Mouse (Mus musculus): ENCODE measurements at regions not wholly inside any gene's neighbourhood (a gene's known extent, or its start where the extent isn't known, plus 50 kb on each side); places are given as distances from the start of the nearest gene placed in this dataset.

DNA sequence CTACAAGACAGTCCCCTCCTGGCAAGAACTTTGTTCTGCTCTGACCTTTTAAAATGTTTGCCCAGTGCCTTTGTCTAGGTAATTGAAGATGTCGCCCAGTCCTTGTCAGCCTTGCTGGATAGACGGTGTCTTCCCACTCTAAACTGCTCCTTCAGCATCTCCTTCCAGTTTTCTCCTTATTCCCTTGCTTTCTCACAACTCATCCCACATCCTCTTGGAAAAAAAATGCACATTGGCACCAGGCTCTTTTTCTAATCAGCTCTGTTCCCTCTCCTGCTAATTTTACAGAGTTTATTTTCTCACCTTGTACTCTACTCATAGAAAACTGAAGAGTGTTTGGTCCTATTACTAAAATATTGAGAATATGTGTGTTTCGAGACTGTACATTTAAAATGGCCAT lies 466.3 kb downstream of the Lmo4 start:
- DNase-seq (ENCODE audit: low read depth in 3 of 3, low spot score in 3 of 3) (no peak), ATAC-seq (ENCODE audit: insufficient read depth) (no peak)
- H3K27ac ChIP-seq: no peak overlapping the region
- no peak overlapping the region for H3K4me2 ChIP-seq (ENCODE audit: low read depth)
- H3K4me1 ChIP-seq (replicated peaks; ENCODE audit: control insufficient read depth in 2 of 2, insufficient read depth in 2 of 2, low read length in 1 of 2): no peaks in the 10 kb centered on the region
- H3K9me3 ChIP-seq (ENCODE audit: control insufficient read depth, low read length): no peaks in the 10 kb centered on the region
- no peak overlapping the region for H3K4me3 ChIP-seq (ENCODE audit: insufficient read depth in 1 of 2, low read depth in 2 of 2, low read length in 2 of 2)
- no peaks in the 10 kb centered on the region for H3K36me3 ChIP-seq (replicated peaks; ENCODE audit: control insufficient read depth, insufficient read depth, low read depth)
- WGBS (ENCODE audit: insufficient replicate concordance): 52% methylated on average over 3 of the region's 3 CpGs
- no peak overlapping the region for H3K9ac ChIP-seq (replicated peaks)
- TF ChIP-seq CTCF (IDR thresholded peaks at IDR 0.05; ENCODE audit: low read depth) (no peak), EP300 (IDR thresholded peaks at IDR 0.05; ENCODE audit: low read depth) (no peak)
- H3K27me3 ChIP-seq (ENCODE audit: control insufficient read depth, insufficient read depth, low read length): no peaks in the 10 kb centered on the region

DNA sequence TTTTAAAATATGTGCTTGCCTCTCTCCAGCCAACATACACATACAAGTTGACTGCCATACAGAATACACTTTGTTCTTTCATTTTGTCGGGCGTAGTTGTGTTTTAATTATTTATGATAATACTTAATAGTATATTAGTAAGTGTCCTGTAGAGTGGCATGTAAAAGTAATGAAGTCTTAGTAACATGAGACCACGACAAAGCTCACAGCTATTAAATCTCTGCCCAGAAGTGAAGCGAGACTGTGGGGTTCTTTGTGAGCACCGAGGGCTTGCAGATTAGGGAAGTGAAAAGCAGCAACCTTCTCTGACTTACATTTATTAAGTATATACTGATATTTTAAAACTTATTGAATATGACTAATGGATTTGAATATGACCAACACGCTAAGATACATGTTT lies 467.2 kb downstream of the Lmo4 start:
- H3K4me3 ChIP-seq (ENCODE audit: insufficient read depth in 1 of 2, low read depth in 2 of 2, low read length in 2 of 2): no peak overlapping the region
- no peak overlapping the region for H3K9ac ChIP-seq (replicated peaks)
- WGBS (ENCODE audit: insufficient replicate concordance): 58% methylated on average over 6 of the region's 6 CpGs
- H3K4me1 ChIP-seq (replicated peaks; ENCODE audit: control insufficient read depth in 2 of 2, insufficient read depth in 2 of 2, low read length in 1 of 2): no peaks in the 10 kb centered on the region
- TF ChIP-seq EP300 (IDR thresholded peaks at IDR 0.05; ENCODE audit: low read depth) (no peak), CTCF (IDR thresholded peaks at IDR 0.05; ENCODE audit: low read depth) (no peak)
- DNase-seq (ENCODE audit: low read depth in 3 of 3, low spot score in 3 of 3) (no peak), ATAC-seq (ENCODE audit: insufficient read depth) (no peak)
- no peaks in the 10 kb centered on the region for H3K27me3 ChIP-seq (ENCODE audit: control insufficient read depth, insufficient read depth, low read length)
- H3K4me2 ChIP-seq (ENCODE audit: low read depth): no peak overlapping the region
- H3K9me3 ChIP-seq (ENCODE audit: control insufficient read depth, low read length): no peaks in the 10 kb centered on the region
- H3K27ac ChIP-seq: no peak overlapping the region
- no peaks in the 10 kb centered on the region for H3K36me3 ChIP-seq (replicated peaks; ENCODE audit: control insufficient read depth, insufficient read depth, low read depth)

DNA sequence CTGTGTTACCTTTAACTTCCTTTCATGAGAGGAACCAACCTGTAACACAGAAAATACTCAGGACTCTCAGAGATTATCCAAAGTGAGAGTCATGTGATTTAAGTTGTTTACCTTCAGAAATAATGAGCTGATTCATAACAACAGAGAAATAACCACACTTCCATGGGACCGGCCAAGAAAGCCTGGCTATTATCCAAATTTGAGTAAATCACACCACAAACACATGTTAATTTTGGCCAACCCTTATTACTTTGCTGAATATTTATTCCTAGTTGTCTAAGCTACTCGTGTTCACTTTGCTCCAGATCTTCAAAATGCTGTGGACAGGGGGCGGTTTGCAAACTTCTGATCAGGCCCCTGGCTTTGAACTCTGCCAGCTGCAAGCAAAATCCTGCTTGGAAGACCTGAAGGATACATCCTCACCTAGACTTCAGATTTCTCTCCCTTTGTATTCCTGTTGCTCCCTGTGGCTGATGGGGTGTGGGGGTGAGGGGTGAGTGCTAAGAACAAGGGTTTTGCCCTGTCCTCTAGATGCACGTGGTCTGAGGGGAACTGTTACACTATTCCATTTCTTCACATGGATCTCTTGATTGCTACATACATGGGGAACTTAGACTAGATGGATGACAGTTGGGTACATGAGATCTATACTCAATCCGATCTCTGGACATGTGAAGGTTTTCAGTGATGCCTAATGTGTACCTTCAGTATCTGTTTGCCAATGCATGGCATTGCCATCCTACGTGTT lies 468.2 kb downstream of the Lmo4 start:
- Histone ChIP-seq H3K4me1 (replicated peaks; ENCODE audit: control insufficient read depth in 2 of 2, insufficient read depth in 2 of 2, low read length in 1 of 2) (no peaks in the 10 kb centered on the region), H3K36me3 (replicated peaks; ENCODE audit: control insufficient read depth, insufficient read depth, low read depth) (no peaks in the 10 kb centered on the region), H3K9ac (replicated peaks) (no peak overlapping the region), H3K27me3 (ENCODE audit: control insufficient read depth, insufficient read depth, low read length) (no peaks in the 10 kb centered on the region), H3K9me3 (ENCODE audit: control insufficient read depth, low read length) (no peaks in the 10 kb centered on the region), H3K27ac (no peak overlapping the region), H3K4me2 (ENCODE audit: low read depth) (no peak overlapping the region), H3K4me3 (ENCODE audit: insufficient read depth in 1 of 2, low read depth in 2 of 2, low read length in 2 of 2) (no peak overlapping the region)
- WGBS (ENCODE audit: insufficient replicate concordance): 58% methylated on average over 6 of the region's 6 CpGs
- TF ChIP-seq EP300 (IDR thresholded peaks at IDR 0.05; ENCODE audit: low read depth) (no peak), CTCF (IDR thresholded peaks at IDR 0.05; ENCODE audit: low read depth) (no peak)
- no peak for ATAC-seq (ENCODE audit: insufficient read depth)
- DNase-seq (ENCODE audit: low read depth in 3 of 3, low spot score in 3 of 3): no peak

DNA sequence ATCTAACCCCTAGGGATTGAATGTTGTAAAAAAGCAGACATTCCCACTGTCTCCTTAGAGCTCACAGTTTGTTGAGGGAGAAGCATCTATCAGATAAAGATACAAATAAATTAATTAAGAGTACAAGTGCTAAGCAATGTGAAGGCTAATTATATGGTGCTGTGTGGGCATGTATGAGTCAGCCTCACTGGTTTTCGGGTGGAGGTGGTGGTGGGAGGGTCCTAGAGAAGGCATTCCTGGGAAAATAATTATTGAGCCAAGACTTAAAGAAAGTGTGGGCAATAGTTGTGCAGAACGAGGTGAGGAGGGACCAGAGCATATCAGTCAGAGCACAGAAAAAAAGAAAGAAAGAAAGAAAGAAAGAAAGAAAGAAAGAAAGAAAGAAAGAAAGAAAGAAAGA lies 470.2 kb downstream of the Lmo4 start:
- H3K4me1 ChIP-seq (replicated peaks; ENCODE audit: control insufficient read depth in 2 of 2, insufficient read depth in 2 of 2, low read length in 1 of 2): no peaks in the 10 kb centered on the region
- no peaks in the 10 kb centered on the region for H3K27me3 ChIP-seq (ENCODE audit: control insufficient read depth, insufficient read depth, low read length)
- no peak for TF ChIP-seq EP300 (IDR thresholded peaks at IDR 0.05; ENCODE audit: low read depth)
- no peak for TF ChIP-seq CTCF (IDR thresholded peaks at IDR 0.05; ENCODE audit: low read depth)
- H3K27ac ChIP-seq: no peak overlapping the region
- H3K4me3 ChIP-seq (ENCODE audit: insufficient read depth in 1 of 2, low read depth in 2 of 2, low read length in 2 of 2): no peak overlapping the region
- 40% methylated on average over 2 of the region's 2 CpGs for WGBS (ENCODE audit: insufficient replicate concordance)
- no peaks in the 10 kb centered on the region for H3K36me3 ChIP-seq (replicated peaks; ENCODE audit: control insufficient read depth, insufficient read depth, low read depth)
- no peak overlapping the region for H3K4me2 ChIP-seq (ENCODE audit: low read depth)
- ATAC-seq (ENCODE audit: insufficient read depth) (no peak), DNase-seq (ENCODE audit: low read depth in 3 of 3, low spot score in 3 of 3) (no peak)
- H3K9me3 ChIP-seq (ENCODE audit: control insufficient read depth, low read length): no peaks in the 10 kb centered on the region
- H3K9ac ChIP-seq (replicated peaks): no peak overlapping the region

- H3K9me3 ChIP-seq (ENCODE audit: control insufficient read depth, low read length): no peaks in the 10 kb centered on the region
- H3K4me2 ChIP-seq (ENCODE audit: low read depth): no peak overlapping the region
- TF ChIP-seq CTCF (IDR thresholded peaks at IDR 0.05; ENCODE audit: low read depth) (no peak), EP300 (IDR thresholded peaks at IDR 0.05; ENCODE audit: low read depth) (no peak)
- no peaks in the 10 kb centered on the region for H3K36me3 ChIP-seq (replicated peaks; ENCODE audit: control insufficient read depth, insufficient read depth, low read depth)
- no peaks in the 10 kb centered on the region for H3K4me1 ChIP-seq (replicated peaks; ENCODE audit: control insufficient read depth in 2 of 2, insufficient read depth in 2 of 2, low read length in 1 of 2)
- ATAC-seq (ENCODE audit: insufficient read depth): no peak
- H3K4me3 ChIP-seq (ENCODE audit: insufficient read depth in 1 of 2, low read depth in 2 of 2, low read length in 2 of 2): no peak overlapping the region
- H3K27ac ChIP-seq: no peak overlapping the region
- DNase-seq (ENCODE audit: low read depth in 3 of 3, low spot score in 3 of 3): no peak
- H3K9ac ChIP-seq (replicated peaks): no peak overlapping the region
- no peaks in the 10 kb centered on the region for H3K27me3 ChIP-seq (ENCODE audit: control insufficient read depth, insufficient read depth, low read length)
- 53% methylated on average over 8 of the region's 8 CpGs for WGBS (ENCODE audit: insufficient replicate concordance)
Observed at GRCm38 (mm10) chr3:143732966-143733725, 471.9 kb downstream of the Lmo4 start.
